Mouse (Mus musculus): ENCODE measurements around the gene Ip6k3.

DNA sequence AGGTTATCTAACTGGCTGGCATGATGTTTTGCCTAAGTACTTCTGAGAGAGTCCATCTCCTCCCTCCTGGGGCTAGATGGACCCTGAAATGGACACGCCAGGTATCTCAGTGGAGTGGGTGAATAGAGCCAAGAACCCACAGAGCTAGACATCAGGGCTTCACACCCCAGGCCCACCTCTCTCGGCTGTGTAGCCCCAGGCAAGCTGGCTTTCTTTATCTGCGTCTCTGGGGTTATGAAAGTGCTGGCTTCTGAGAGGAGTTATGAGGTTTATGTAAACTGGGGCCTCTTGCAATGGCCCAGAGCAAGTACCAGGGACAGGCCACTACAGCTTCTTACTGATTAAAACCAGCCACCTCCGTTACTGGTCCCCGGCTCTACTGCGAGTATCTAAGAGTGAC, 12.7 kb downstream of the Ip6k3 start:
- TF ChIP-seq MAX (IDR thresholded peaks at IDR 0.05; ENCODE audit: low read depth) (no peak), POLR2A (IDR thresholded peaks at IDR 0.05; ENCODE audit: insufficient read length, low read depth) (no peak), POLR2AphosphoS2 (IDR thresholded peaks at IDR 0.05; ENCODE audit: insufficient read length, low read depth) (no peak), TCF3 (IDR thresholded peaks at IDR 0.05; ENCODE audit: insufficient read length, low read depth) (no peak), MYOG (IDR thresholded peaks at IDR 0.05; ENCODE audit: control insufficient read depth in 1 of 3, insufficient read depth in 1 of 3, insufficient read length in 2 of 3, low read depth in 2 of 3) (no peak), USF1 (IDR thresholded peaks at IDR 0.05; ENCODE audit: low read depth) (no peak), REST (IDR thresholded peaks at IDR 0.05; ENCODE audit: insufficient read depth, insufficient read length) (no peak), TCF12 (IDR thresholded peaks at IDR 0.05; ENCODE audit: insufficient read depth, poor library complexity, severe bottlenecking) (no peak), E2F4 (IDR thresholded peaks at IDR 0.05; ENCODE audit: insufficient read depth) (no peak), MYOD1 (IDR thresholded peaks at IDR 0.05; ENCODE audit: control insufficient read depth in 1 of 3, insufficient read length in 2 of 3, low read depth in 2 of 3) (no peak), CEBPB (IDR thresholded peaks at IDR 0.05; ENCODE audit: insufficient read depth, poor library complexity, severe bottlenecking) (no peak), SRF (IDR thresholded peaks at IDR 0.05; ENCODE audit: control insufficient read depth, insufficient read length, low read depth) (no peak)

Data from myocyte (in vitro differentiated cells).